Mouse (Mus musculus): ENCODE measurements at regions not wholly inside any gene's neighbourhood (a gene's known extent, or its start where the extent isn't known, plus 50 kb on each side); places are given as distances from the start of the nearest gene placed in this dataset.

- no peak for DNase-seq (ENCODE audit: low spot score in 2 of 2)
Observed at GRCm38 (mm10) chr5:118494649-118495477, 65.6 kb upstream of the Med13l start.

- DNase-seq (ENCODE audit: low spot score in 2 of 2): no peak
Observed at GRCm38 (mm10) chr5:118495478-118495760, 65.1 kb upstream of the Med13l start.

- no peak for DNase-seq (ENCODE audit: low spot score in 2 of 2)
Observed at GRCm38 (mm10) chr5:118501624-118502023, 58.9 kb upstream of the Med13l start.

GRCm38 (mm10) chr5:118502991-118503390 lies 57.5 kb upstream of the Med13l start:
- DNase-seq (ENCODE audit: low spot score in 2 of 2): no peak

GRCm38 (mm10) chr5:118504170-118504569 lies 56.3 kb upstream of the Med13l start:
- no peak for DNase-seq (ENCODE audit: low spot score in 2 of 2)

- no peak for DNase-seq (ENCODE audit: low spot score in 2 of 2)
Observed at GRCm38 (mm10) chr5:118504926-118505325, 55.6 kb upstream of the Med13l start.

- no peak for DNase-seq (ENCODE audit: low spot score in 2 of 2)
Observed at GRCm38 (mm10) chr5:118509871-118510270, 50.6 kb upstream of the Med13l start.

Measured in spleen, postnatal 10 days (tissue).